Mouse (Mus musculus): ENCODE data around the gene Stard3.

- TF ChIP-seq CTCF (IDR thresholded peaks at IDR 0.05; ENCODE audit: borderline replicate concordance, insufficient read depth, low read length), result no peak
- TF ChIP-seq POLR2A (IDR thresholded peaks at IDR 0.05; ENCODE audit: low read depth, low read length), result no peak
Observed at GRCm38 (mm10) chr11:98395041-98395440, 36.9 kb downstream of the Stard3 start.
